ENCODE assay signal across 9 mouse cellular contexts in the genomic region with DNA sequence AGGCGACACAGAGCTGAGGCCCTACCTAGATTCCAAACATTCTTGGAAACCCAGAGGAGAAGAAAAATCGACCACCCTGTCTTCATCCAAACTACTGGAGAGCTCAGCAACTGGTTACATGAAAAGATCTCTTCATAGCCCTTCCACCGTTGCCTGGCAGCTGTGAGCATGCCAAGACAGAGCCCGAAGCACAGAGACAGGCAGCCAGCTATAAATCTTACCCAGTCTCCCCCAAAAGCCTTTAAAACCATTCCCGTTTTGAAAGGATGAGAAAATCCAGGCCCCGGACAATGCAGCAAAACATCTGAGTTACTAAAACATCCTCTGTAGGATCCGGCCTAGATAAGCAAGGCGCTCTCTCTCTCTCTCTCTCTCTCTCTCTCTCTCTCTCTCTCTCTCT.
DNase-seq lines count a peak whose midpoint lies in the region; ATAC-seq and TF ChIP-seq lines count a peak whose summit lies in the region.
"Had no signal": no experiment of that assay in that cellular context is flagged by ENCODE, and none has a peak within 500 bp of the region (broad histone marks: within the 10 kb centered on the region; RNA-seq: fewer than 3 reads in every experiment).

No protein-coding gene starts in this region.

- no peak for TF ChIP-seq CTCF in gastrocnemius, adult 2 months (IDR thresholded peaks at IDR 0.05)
- TF ChIP-seq CTCF in hindbrain, postnatal 0 days (IDR thresholded peaks at IDR 0.05; ENCODE audit: low read depth): no peak
- TF ChIP-seq CTCF in stomach, postnatal 0 days (IDR thresholded peaks at IDR 0.05; ENCODE audit: low read depth): no peak

- no peak overlapping the region for H3K9ac ChIP-seq in midbrain, embryonic 11.5 days (ENCODE audit: low read length)
- H3K9ac ChIP-seq in hindbrain, postnatal 0 days (replicated peaks; ENCODE audit: low read length): no peak overlapping the region
- H3K9ac ChIP-seq in stomach, postnatal 0 days (ENCODE audit: low read length): no peak overlapping the region

- H3K27ac ChIP-seq in gastrocnemius, adult 2 months: peak overlapping the region; percentile 40; the same call in 1 of the 2 replicates
- H3K27ac ChIP-seq in midbrain, embryonic 10.5 days (replicated peaks): peak overlapping the region; percentile 72
- no peak overlapping the region for H3K27ac ChIP-seq in midbrain, embryonic 11.5 days (ENCODE audit: low read depth, low read length)
- H3K27ac ChIP-seq in hindbrain, postnatal 0 days: peak overlapping the region; percentile 58; the same call in 1 of the 2 replicates
- H3K27ac ChIP-seq in stomach, postnatal 0 days (replicated peaks): 0 out of 2 replicates have a peak overlapping the region, but pooled peaks have one; percentile 18

- no peak for ATAC-seq in midbrain, embryonic 11.5 days (ENCODE audit: low FRiP score)
- no peak for ATAC-seq in hindbrain, postnatal 0 days
- ATAC-seq in stomach, postnatal 0 days (ENCODE audit: low FRiP score, low TSS enrichment): no peak

- TF ChIP-seq EP300 in stomach, postnatal 0 days (optimal IDR thresholded peaks at IDR 0.05): no peak

- intact Hi-C loops in gastrocnemius, adult 2 months (cut with DNase I): no loop called here

- no peak overlapping the region for H3K4me2 ChIP-seq in midbrain, embryonic 11.5 days
- H3K4me2 ChIP-seq in hindbrain, postnatal 0 days (ENCODE audit: low read depth, low read length): no peak overlapping the region
- no peak overlapping the region for H3K4me2 ChIP-seq in stomach, postnatal 0 days (replicated peaks; ENCODE audit: low read depth)

- no peak overlapping the region for H3K4me3 ChIP-seq in gastrocnemius, adult 2 months
- no peak overlapping the region for H3K4me3 ChIP-seq in midbrain, embryonic 10.5 days
- no peak overlapping the region for H3K4me3 ChIP-seq in midbrain, embryonic 11.5 days (ENCODE audit: low read depth, low read length)
- no peak overlapping the region for H3K4me3 ChIP-seq in hindbrain, postnatal 0 days (ENCODE audit: low read length)
- H3K4me3 ChIP-seq in stomach, postnatal 0 days (ENCODE audit: low read depth, low read length): no peak overlapping the region

- peaks cover 60% of the 10 kb centered on the region for H3K36me3 ChIP-seq in midbrain, embryonic 10.5 days
- H3K36me3 ChIP-seq in midbrain, embryonic 11.5 days (ENCODE audit: control insufficient read depth, insufficient read depth, low read length): peaks cover 6% of the 10 kb centered on the region; the same call in 1 of the 2 replicates
- H3K36me3 ChIP-seq in hindbrain, postnatal 0 days (ENCODE audit: insufficient read depth, low read length): no peaks in the 10 kb centered on the region
- peaks cover 5% of the 10 kb centered on the region for H3K36me3 ChIP-seq in stomach, postnatal 0 days (ENCODE audit: control insufficient read depth, insufficient read depth, low read length)

- no peaks in the 10 kb centered on the region for H3K9me3 ChIP-seq in midbrain, embryonic 10.5 days (replicated peaks)
- no peaks in the 10 kb centered on the region for H3K9me3 ChIP-seq in midbrain, embryonic 11.5 days (ENCODE audit: control insufficient read depth, low read length)
- no peaks in the 10 kb centered on the region for H3K9me3 ChIP-seq in hindbrain, postnatal 0 days (ENCODE audit: low read length)
- no peaks in the 10 kb centered on the region for H3K9me3 ChIP-seq in stomach, postnatal 0 days (ENCODE audit: control insufficient read depth, low read length)

- H3K4me1 ChIP-seq in midbrain, embryonic 10.5 days: peaks cover 88% of the 10 kb centered on the region
- peaks cover 36% of the 10 kb centered on the region for H3K4me1 ChIP-seq in midbrain, embryonic 11.5 days (ENCODE audit: control insufficient read depth, insufficient read depth, low read length)
- peaks cover 16% of the 10 kb centered on the region; the same call in 1 of the 2 replicates for H3K4me1 ChIP-seq in hindbrain, postnatal 0 days (ENCODE audit: insufficient read depth, low read length)
- no peaks in the 10 kb centered on the region for H3K4me1 ChIP-seq in stomach, postnatal 0 days (replicated peaks; ENCODE audit: control insufficient read depth, insufficient read depth)

- WGBS in midbrain, embryonic 10.5 days: 46% methylated on average over 8 of the region's 8 CpGs
- 56% methylated on average over 7 of the region's 8 CpGs for WGBS in midbrain, embryonic 11.5 days
- 23% methylated on average over 8 of the region's 8 CpGs for WGBS in hindbrain, postnatal 0 days
- WGBS in stomach, postnatal 0 days: 13% methylated on average over 8 of the region's 8 CpGs

- H3K27me3 ChIP-seq in midbrain, embryonic 10.5 days (ENCODE audit: low read depth, poor library complexity, severe bottlenecking): no peaks in the 10 kb centered on the region
- H3K27me3 ChIP-seq in midbrain, embryonic 11.5 days (ENCODE audit: control insufficient read depth, insufficient read depth, low read length): no peaks in the 10 kb centered on the region
- no peaks in the 10 kb centered on the region for H3K27me3 ChIP-seq in hindbrain, postnatal 0 days (ENCODE audit: insufficient read depth, low read length)
- no peaks in the 10 kb centered on the region for H3K27me3 ChIP-seq in stomach, postnatal 0 days (ENCODE audit: control insufficient read depth, insufficient read depth, low read length)

- no peak for DNase-seq in gastrocnemius, adult 2 months
- DNase-seq in gastrocnemius, postnatal 4 days (ENCODE audit: low spot score in 2 of 2): no peak
- peak; percentile 50 for DNase-seq in midbrain, embryonic 10.5 days (ENCODE audit: low spot score)
- DNase-seq in midbrain, embryonic 11.5 days (ENCODE audit: low spot score, missing footprints): no peak
- DNase-seq in hindbrain, postnatal 0 days (ENCODE audit: low spot score): no peak
- DNase-seq in stomach, postnatal 0 days (ENCODE audit: low spot score): no peak
- no peak for DNase-seq in ovary, adult 18-20 months (ENCODE audit: low spot score)
- DNase-seq in adrenal gland, adult 8-10 months: no peak
- DNase-seq: gastrocnemius, postnatal 10 days had no signal
